Mouse (Mus musculus) liver, embryonic 13.5 days (tissue): ENCODE results near the gene Gpr4. TPM values are rescaled to one million over a fixed set of nuclear protein-coding genes. Genes with fewer than 3 reads are reported as not detected.

Experiments used
- ATAC-seq: fragments of 200-750 bp; cut with Nextera tagmentation; 2 replicates; pipeline ENCODE4 v1.8.0; 2017; ENCODE audit warnings: low read depth, mild to moderate bottlenecking, moderate number of reproducible peaks, moderate library complexity
- DNase-seq: peaks from one replicate; pipeline ENCODE4 v3.0.0; 2022
- H3K27ac ChIP-seq: fragments of 300-500 bp; sonication (generic); 2 replicates; pipeline ENCODE4 v1.5.1; 2015; ENCODE audit warnings: moderate library complexity, mild to moderate bottlenecking, inconsistent platforms
- H3K27me3 ChIP-seq: fragments of 300-500 bp; sonication (generic); 2 replicates; pipeline ENCODE4 v1.6.1; 2015; ENCODE audit warnings: mild to moderate bottlenecking, inconsistent platforms
- H3K36me3 ChIP-seq: fragments of 300-500 bp; sonication (generic); 2 replicates; pipeline ENCODE4 v1.6.1; 2015; ENCODE audit warnings: mild to moderate bottlenecking, inconsistent platforms
- H3K4me1 ChIP-seq: fragments of 300-500 bp; sonication (generic); replicated peaks from 2 replicates; pipeline ENCODE4 v1.6.1; 2015; ENCODE audit warnings: inconsistent platforms
- H3K4me2 ChIP-seq: fragments of 300-500 bp; sonication (generic); 2 replicates; pipeline ENCODE4 v1.6.1; 2015; ENCODE audit warnings: inconsistent platforms, mild to moderate bottlenecking, moderate library complexity
- H3K4me3 ChIP-seq: fragments of 300-500 bp; sonication (generic); replicated peaks from 2 replicates; pipeline ENCODE4 v1.5.1; 2015; ENCODE audit warnings: mild to moderate bottlenecking, inconsistent platforms
- H3K9ac ChIP-seq: fragments of 300-500 bp; sonication (generic); 2 replicates; pipeline ENCODE4 v1.6.1; 2015; ENCODE audit warnings: mild to moderate bottlenecking, inconsistent platforms
- H3K9me3 ChIP-seq: fragments of 300-500 bp; sonication (generic); replicated peaks from 2 replicates; pipeline ENCODE4 v1.6.1; 2016; ENCODE audit warnings: inconsistent platforms
- WGBS: fragments of 180-500 bp; shearing (Covaris S2); methylation state at CpG from one replicate; pipeline ENCODE4 v1.1.7; 2015; ENCODE audit not compliant: insufficient replicate concordance; 5-methylcytosine and 5-hydroxymethylcytosine counted together
- polyA plus RNA-seq: library from polyadenylated mRNA; unstranded; fragments of >200 nt; fragmentation: Nextera tagmentation; extraction: Ambion mirVana; gene quantifications from 2 replicates; pipeline ENCODE4 v1.2.1, GENCODE M21; 2015

Gpr4 gene
- polyA plus RNA-seq, 1 experiment from 2014 or later, result 0.31 TPM

DNA sequence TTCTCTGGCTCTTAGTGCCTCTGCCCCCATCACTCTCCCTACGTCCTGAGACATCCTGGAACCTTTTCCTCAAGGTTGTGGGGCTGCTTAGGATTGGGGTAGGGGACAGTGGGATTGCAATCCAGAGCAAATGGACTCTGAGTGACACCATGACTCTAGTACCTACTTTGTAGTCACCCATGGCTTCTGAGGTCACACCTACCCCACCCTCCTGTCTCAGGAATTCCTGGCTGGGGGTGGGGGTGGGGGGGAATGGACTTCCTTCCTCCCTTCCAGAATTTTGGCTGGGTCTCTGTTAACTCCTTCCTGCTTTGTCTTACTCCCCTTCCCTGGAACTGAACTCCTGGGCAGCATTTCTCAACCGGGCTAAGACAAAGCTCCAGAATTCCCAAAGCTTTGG, 1.0 kb downstream of the Gpr4 start:
- WGBS, result 55% methylated on average over 2 of the region's 2 CpGs
- no peak overlapping the region for H3K27ac ChIP-seq
- no peak overlapping the region for H3K4me2 ChIP-seq
- H3K27me3 ChIP-seq, result peaks cover 66% of the 10 kb centered on the region
- H3K9me3 ChIP-seq, result peaks cover 7% of the 10 kb centered on the region; the same call in 1 of the 2 replicates
- no peak overlapping the region for H3K4me3 ChIP-seq
- no peak for DNase-seq
- H3K9ac ChIP-seq, result no peak overlapping the region
- ATAC-seq, result no peak
- peaks cover 19% of the 10 kb centered on the region for H3K4me1 ChIP-seq
- no peaks in the 10 kb centered on the region for H3K36me3 ChIP-seq

DNA sequence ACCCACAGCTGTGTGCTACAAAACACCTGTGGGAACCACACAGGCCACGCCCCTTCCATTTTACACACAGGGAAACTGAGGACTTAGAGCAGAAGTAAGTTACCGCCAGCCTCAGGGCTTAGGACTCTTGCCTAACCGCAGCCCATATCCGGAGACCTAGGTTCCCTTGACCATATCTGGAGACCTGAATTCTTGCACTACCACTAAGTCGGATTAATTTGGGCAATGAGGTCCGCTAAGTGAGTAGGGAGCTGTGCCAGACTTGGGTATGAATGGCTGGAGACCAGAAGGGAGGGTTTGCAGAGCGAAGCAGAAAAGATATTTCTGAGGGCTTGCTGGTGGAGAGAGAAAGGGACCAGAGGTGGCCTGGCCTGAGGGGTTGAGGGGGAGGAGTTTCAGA, 2.0 kb downstream of the Gpr4 start:
- no peaks in the 10 kb centered on the region for H3K36me3 ChIP-seq
- H3K9me3 ChIP-seq, result peaks cover 7% of the 10 kb centered on the region; the same call in 1 of the 2 replicates
- no peak overlapping the region for H3K4me3 ChIP-seq
- DNase-seq, result no peak
- peaks cover 21% of the 10 kb centered on the region for H3K4me1 ChIP-seq
- no peak for ATAC-seq
- H3K4me2 ChIP-seq, result no peak overlapping the region
- no peak overlapping the region for H3K27ac ChIP-seq
- H3K27me3 ChIP-seq, result peaks cover 71% of the 10 kb centered on the region
- WGBS, result 50% methylated on average over 7 of the region's 7 CpGs
- H3K9ac ChIP-seq, result no peak overlapping the region

DNA sequence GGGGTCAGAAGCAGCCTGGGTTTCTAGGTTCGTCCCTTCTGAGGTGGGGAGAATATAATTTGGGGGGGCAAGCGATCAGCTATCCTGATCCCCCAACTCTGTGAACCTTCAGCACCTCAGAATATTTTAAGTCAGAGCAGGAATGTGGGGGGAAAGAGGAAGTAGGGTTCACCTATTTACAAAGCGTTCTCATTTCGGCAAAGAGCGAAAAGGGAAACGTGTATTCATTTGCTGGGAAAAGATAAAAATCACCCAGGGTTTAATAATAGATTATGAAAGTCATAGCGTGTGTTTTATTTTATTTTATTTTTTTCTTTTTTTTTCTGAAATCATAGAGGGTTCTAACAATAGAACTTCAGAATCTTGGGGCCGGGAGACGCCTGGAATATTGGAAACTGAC, 2.6 kb downstream of the Gpr4 start:
- no peak for ATAC-seq
- Histone ChIP-seq H3K4me3 (no peak overlapping the region), H3K9ac (no peak overlapping the region), H3K9me3 (peaks cover 4% of the 10 kb centered on the region; the same call in 1 of the 2 replicates), H3K4me2 (no peak overlapping the region), H3K4me1 (peaks cover 21% of the 10 kb centered on the region), H3K27ac (no peak overlapping the region), H3K36me3 (no peaks in the 10 kb centered on the region), H3K27me3 (peaks cover 71% of the 10 kb centered on the region)
- WGBS, result 39% methylated on average over 9 of the region's 9 CpGs
- no peak for DNase-seq

DNA sequence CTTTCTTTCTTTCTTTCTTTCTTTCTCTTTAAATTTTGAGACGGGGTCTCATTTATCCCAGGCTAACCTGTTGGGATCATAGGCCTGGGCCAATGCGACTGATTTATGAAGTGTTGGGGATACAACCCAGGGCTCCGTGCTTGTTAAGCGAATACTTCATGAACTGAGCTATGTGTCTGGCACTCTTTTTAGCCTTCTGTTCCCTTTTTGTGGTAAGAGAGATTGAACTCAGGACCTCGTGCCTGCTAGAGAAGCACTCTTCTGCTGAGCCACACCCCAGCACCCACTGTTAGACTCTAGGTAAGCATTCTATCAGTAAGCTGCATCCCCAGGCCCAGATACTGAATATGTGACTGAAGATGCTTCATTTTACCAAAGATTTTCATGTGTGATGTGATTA, 5.2 kb downstream of the Gpr4 start:
- H3K27me3 ChIP-seq, result peaks cover 55% of the 10 kb centered on the region
- WGBS, result 21% methylated on average over 5 of the region's 5 CpGs
- no peak overlapping the region for H3K9ac ChIP-seq
- no peak for ATAC-seq
- H3K9me3 ChIP-seq, result no peaks in the 10 kb centered on the region
- no peak for DNase-seq
- H3K36me3 ChIP-seq, result no peaks in the 10 kb centered on the region
- no peak overlapping the region for H3K4me2 ChIP-seq
- H3K4me1 ChIP-seq, result peaks cover 11% of the 10 kb centered on the region
- H3K27ac ChIP-seq, result no peak overlapping the region
- H3K4me3 ChIP-seq, result no peak overlapping the region

DNA sequence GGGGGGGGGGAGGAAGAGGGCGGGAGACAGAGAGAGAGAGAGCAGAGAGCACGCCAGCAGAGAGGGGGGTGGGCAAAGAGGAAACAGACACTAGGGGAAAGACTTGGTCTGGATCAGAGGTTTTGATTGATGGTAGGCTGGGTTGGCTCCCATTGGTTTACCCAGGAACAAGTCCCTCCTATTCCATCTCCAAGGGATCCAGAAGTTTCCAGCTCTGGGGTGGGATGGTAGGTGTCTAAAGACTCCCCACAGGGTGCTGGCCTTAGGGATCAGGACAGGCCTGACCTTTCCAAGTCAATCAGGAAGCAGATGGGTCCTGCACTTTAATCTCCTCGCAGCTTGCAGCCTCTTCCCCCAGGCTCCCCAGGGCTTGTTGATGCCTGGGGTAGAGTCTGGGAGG, 5.6 kb downstream of the Gpr4 start:
- no peak overlapping the region for H3K9ac ChIP-seq
- WGBS, result 0% methylated on average over 2 of the region's 3 CpGs
- ATAC-seq (peak; percentile 25; the same call in 1 of the 2 replicates), DNase-seq (no peak)
- H3K27me3 ChIP-seq, result peaks cover 51% of the 10 kb centered on the region
- H3K4me1 ChIP-seq, result peaks cover 9% of the 10 kb centered on the region
- no peaks in the 10 kb centered on the region for H3K36me3 ChIP-seq
- no peaks in the 10 kb centered on the region for H3K9me3 ChIP-seq
- H3K4me3 ChIP-seq, result no peak overlapping the region
- no peak overlapping the region for H3K27ac ChIP-seq
- no peak overlapping the region for H3K4me2 ChIP-seq

DNA sequence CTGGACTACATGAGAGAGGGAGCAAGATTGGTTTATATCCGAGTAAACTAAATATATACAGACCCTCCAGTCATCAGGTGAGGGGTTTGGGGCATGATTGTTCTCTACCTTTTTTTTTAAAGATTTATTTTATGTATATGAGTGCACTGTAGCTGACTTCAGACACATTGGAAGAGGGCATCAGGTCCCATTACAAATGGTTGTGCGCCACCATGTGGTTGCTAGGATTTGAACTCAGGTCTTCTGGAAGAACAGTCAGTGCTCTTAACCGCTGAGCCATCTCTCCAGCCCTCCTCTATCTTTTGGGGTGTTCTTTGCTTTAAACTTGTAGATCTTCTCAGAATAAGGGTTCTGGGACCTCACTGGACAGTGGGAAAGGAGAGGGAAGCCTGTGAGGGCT, 7.7 kb downstream of the Gpr4 start:
- Histone ChIP-seq H3K4me3 (no peak overlapping the region), H3K9me3 (no peaks in the 10 kb centered on the region), H3K9ac (no peak overlapping the region), H3K4me2 (no peak overlapping the region), H3K36me3 (peaks cover 7% of the 10 kb centered on the region; the same call in 1 of the 2 replicates), H3K4me1 (peaks cover 30% of the 10 kb centered on the region), H3K27me3 (peaks cover 30% of the 10 kb centered on the region), H3K27ac (no peak overlapping the region)
- 65% methylated on average over 3 of the region's 3 CpGs for WGBS
- DNase-seq (no peak), ATAC-seq (no peak)

DNA sequence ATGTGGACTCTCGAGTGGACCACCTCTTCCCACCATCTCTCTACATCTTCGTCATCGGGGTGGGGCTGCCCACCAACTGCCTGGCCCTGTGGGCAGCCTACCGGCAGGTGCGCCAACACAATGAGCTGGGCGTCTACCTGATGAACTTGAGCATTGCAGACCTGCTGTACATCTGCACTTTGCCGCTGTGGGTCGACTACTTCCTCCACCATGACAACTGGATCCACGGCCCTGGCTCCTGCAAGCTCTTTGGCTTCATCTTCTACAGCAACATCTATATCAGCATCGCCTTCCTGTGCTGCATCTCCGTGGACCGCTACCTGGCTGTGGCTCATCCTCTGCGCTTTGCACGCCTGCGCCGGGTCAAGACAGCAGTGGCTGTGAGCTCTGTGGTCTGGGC, 9.9 kb downstream of the Gpr4 start:
- ATAC-seq (no peak), DNase-seq (no peak)
- H3K27me3 ChIP-seq, result peaks cover 17% of the 10 kb centered on the region
- 87% methylated on average over 16 of the region's 16 CpGs for WGBS
- no peak overlapping the region for H3K9ac ChIP-seq
- no peak overlapping the region for H3K4me3 ChIP-seq
- H3K4me2 ChIP-seq, result no peak overlapping the region
- no peaks in the 10 kb centered on the region for H3K9me3 ChIP-seq
- peaks cover 51% of the 10 kb centered on the region for H3K4me1 ChIP-seq
- H3K36me3 ChIP-seq, result peaks cover 16% of the 10 kb centered on the region
- H3K27ac ChIP-seq, result no peak overlapping the region

DNA sequence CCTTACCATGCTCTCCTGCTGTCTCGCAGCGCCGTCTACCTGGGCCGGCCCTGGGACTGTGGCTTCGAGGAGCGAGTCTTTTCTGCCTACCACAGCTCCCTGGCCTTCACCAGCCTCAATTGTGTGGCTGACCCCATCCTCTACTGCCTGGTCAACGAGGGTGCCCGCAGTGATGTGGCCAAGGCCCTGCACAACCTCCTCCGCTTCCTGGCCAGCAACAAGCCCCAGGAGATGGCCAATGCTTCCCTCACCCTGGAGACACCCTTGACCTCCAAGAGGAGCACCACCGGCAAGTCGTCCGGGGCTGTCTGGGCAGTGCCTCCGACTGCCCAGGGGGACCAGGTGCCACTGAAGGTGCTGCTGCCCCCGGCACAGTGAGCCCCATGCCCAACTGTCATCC, 10.5 kb downstream of the Gpr4 start:
- ATAC-seq, result no peak
- Histone ChIP-seq H3K4me3 (no peak overlapping the region), H3K27me3 (peaks cover 12% of the 10 kb centered on the region), H3K9ac (no peak overlapping the region), H3K4me2 (no peak overlapping the region), H3K4me1 (peaks cover 48% of the 10 kb centered on the region), H3K9me3 (no peaks in the 10 kb centered on the region), H3K36me3 (peaks cover 16% of the 10 kb centered on the region), H3K27ac (no peak overlapping the region)
- DNase-seq, result no peak
- 84% methylated on average over 14 of the region's 14 CpGs for WGBS

DNA sequence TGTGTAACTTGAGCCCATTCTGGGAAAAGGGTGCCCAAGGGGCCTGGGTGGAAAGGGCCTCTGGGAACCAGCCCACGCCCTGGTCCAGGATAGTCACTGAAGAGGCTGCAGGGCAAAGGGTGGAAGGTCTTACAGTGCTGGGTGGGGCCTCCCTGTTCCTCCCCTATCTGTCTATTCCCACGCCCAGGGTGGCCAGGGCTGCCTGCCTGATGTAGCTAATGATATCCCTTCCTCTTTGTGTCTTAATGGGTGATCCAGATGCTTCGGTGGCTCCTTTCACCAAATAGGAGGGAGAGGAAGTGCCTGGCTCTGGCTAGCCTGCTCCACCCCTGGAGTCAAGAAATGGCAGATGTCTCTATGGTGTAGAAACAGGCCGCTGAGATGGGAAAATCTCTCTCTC, 12.6 kb downstream of the Gpr4 start:
- Histone ChIP-seq H3K4me2 (peak overlapping the region; percentile 87), H3K36me3 (peaks cover 16% of the 10 kb centered on the region), H3K27me3 (0 out of 2 replicates have a peak, but pooled peaks cover 3% of the 10 kb centered on the region), H3K9ac (peak overlapping the region; percentile 64), H3K4me1 (peaks cover 50% of the 10 kb centered on the region), H3K9me3 (no peaks in the 10 kb centered on the region), H3K4me3 (peak overlapping the region; percentile 23), H3K27ac (peak overlapping the region; percentile 92)
- ATAC-seq (peak; percentile 50), DNase-seq (no peak)
- WGBS, result 31% methylated on average over 4 of the region's 4 CpGs

DNA sequence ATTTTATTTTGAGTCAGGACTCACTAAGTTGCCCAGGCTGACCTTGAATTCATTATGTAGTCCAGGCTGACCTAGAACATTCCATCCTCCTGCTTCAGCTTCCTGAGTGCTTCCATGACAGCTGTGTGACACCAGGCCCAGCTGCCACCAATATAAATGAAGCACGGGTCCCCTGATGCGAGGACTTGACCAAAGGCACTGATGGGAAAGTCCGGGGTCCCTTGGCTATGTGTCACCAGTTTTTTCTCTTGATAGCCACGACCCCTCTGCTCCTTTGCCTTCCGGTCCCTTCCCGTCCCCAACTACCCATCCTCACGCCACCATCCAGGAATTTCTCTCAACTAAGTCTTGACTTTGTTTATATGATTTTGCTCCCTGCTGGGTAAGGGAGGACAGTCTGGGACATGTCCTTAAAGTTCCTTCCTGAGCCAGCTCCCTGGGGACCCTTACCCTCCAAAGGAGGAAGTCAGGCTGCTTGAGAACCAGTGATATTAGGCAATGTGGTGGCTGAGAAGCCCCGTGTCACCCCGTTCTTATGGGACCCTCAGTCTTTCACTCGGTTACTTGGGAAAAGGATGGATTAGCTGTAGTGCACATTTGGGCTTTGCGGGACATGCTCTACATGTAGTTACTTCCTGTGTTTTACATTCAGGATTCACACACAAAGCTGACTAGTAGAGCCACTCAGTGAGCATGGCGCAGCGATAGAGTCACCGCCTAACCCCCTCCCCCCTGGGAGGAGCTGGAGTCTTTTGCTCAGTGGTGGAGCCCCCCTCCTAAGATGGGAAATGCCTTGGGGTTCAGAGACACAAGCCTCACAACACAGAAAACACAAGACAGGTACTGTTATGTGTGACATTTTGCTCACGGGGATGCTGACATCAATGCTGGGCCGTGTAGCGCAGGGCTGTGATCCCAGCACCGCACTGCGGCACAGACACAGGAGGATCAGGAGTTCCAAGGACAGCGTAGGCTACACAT, 14.8 kb downstream of the Gpr4 start:
- Histone ChIP-seq H3K27ac (peak overlapping the region; percentile 100), H3K4me3 (peak overlapping the region; percentile 76), H3K9me3 (no peaks in the 10 kb centered on the region), H3K4me1 (peaks cover 72% of the 10 kb centered on the region), H3K4me2 (peak overlapping the region; percentile 87), H3K9ac (peak overlapping the region; percentile 90), H3K27me3 (no peaks in the 10 kb centered on the region), H3K36me3 (peaks cover 26% of the 10 kb centered on the region)
- DNase-seq, result no peak
- peak; percentile 6; the same call in 1 of the 2 replicates for ATAC-seq
- WGBS, result 12% methylated on average over 20 of the region's 20 CpGs

DNA sequence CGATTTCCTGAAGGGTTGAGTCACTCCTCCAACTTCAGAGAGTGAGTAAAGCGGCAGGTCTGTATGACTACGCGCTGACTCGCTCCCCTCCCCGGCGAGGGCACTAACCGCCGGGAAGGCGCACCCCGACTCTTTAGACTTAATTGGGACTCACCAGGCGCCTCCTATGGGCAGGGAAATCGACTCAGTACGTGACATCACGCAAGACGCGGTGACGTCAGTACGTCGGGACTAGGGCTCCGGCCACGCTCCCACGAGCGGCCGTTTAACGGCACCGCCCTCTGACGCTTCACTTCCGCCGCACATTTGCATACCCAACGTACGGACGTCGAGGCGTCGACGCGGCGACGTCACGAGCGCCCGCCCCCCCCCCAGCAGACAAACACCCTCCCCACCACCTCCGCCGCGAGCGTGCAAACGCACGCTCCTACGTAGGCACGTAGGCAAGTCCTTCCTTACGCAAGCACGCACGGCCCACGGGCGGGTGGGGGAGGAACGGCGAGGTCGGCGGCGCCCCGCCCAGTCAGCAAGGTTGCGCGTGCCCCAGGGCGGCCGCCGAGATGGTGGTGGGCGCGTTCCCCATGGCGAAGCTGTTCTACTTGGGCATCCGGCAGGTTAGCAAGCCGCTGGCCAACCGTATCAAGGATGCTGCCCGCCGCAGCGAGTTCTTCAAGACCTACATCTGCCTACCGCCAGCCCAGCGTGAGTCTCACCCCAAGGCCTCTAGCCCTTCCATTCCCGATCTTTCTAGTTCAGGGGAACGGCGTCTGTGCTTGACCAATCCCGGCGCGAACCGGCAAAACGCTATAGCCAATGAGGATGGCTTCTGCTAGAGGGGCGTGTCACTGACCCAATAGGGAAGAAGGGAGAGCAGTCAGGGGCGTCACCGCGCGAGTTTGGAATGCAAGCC, 15.8 kb downstream of the Gpr4 start, which contains the start of gene Opa3:
Gene Opa3, plus strand, starts transcription at position 452 of the 910 bp plus-strand sequence.
- ATAC-seq, result peak; percentile 84
- peaks cover 32% of the 10 kb centered on the region for H3K36me3 ChIP-seq
- peak within 1 kb of the TSS; percentile 90 for H3K9ac ChIP-seq
- under 1% methylated on average over 91 of the region's 91 CpGs for whole genome bisulfite sequencing
- peaks cover 74% of the 10 kb centered on the region for H3K4me1 ChIP-seq
- no peaks in the 10 kb centered on the region for H3K9me3 ChIP-seq
- H3K27me3 ChIP-seq, result no peaks in the 10 kb centered on the region
- peak within 1 kb of the TSS; percentile 87 for H3K4me2 ChIP-seq
- peak within 1 kb of the TSS; percentile 100 for H3K27ac ChIP-seq
- H3K4me3 ChIP-seq, result peak within 1 kb of the TSS; percentile 76
- peak; percentile 99 for DNase-seq
